Mouse (Mus musculus) adrenal gland, adult 10 weeks (tissue): ENCODE data around the gene Zfp229. TPM values are rescaled to one million over a fixed set of nuclear protein-coding genes. Genes with fewer than 3 reads are reported as not detected.

Experiments used
- polyA plus RNA-seq: library from polyadenylated mRNA; stranded (reverse); fragments of 350-450 nt; fragmentation: Illumina TruSeq; extraction: RNeasy Lipid Tissue Mini Kit (QIAGEN cat#74804); gene quantifications from one replicate; pipeline ENCODE4 v1.2.3, GENCODE M21; 2014; ENCODE audit warnings: low read depth, low replicate concordance

The Zfp229 gene
- polyA plus RNA-seq, result 30.1 TPM

GRCm38 (mm10) chr17:21730495-21730894, at the start of gene Zfp229:
Zfp229 (plus strand) TSS chr17:21730795.

GRCm38 (mm10) chr17:21691560-21691959, 39.0 kb upstream of the Zfp229 start, which contains the start of gene Gm10226:
Gm10226 (plus strand) TSS chr17:21691860.

GRCm38 (mm10) chr17:21707343-21707996, 23.1 kb upstream of the Zfp229 start, which contains the start of gene Zfp760:
Zfp760 (plus strand) TSS chr17:21707741.

Other genes starting within 250 kb of the Zfp229 start
- gene Zfp53, start 241.8 kb upstream of the Zfp229 start, polyA plus RNA-seq, result 21.7 TPM
- 230 TPM for gene Zfp52, start 195.3 kb upstream of the Zfp229 start, polyA plus RNA-seq
- 40.9 TPM for gene Zfp948, start 163.8 kb upstream of the Zfp229 start, polyA plus RNA-seq
- gene Zfp983, start 80.2 kb upstream of the Zfp229 start, polyA plus RNA-seq, result 38.8 TPM
- 49.7 TPM for gene Gm10226, start 38.9 kb upstream of the Zfp229 start, polyA plus RNA-seq
- gene Zfp760, start 23.1 kb upstream of the Zfp229 start, polyA plus RNA-seq, result 27.3 TPM
- gene Zfp820, start 115.0 kb downstream of the Zfp229 start, polyA plus RNA-seq, result 10.3 TPM
- gene Zfp995, start 179.1 kb downstream of the Zfp229 start, polyA plus RNA-seq, result 12.0 TPM
- gene Zfp942, start 231.7 kb downstream of the Zfp229 start, polyA plus RNA-seq, result 70.2 TPM
- gene Zfp943, start 231.8 kb downstream of the Zfp229 start, polyA plus RNA-seq, result 75.6 TPM